Mouse (Mus musculus): ENCODE results near the gene Spint3.
"Not testable (repeated sequence)": the region's sequence is repeated elsewhere in the genome, so short reads cannot be mapped to it uniquely, and the experiment has no call there.

Spint3 gene

DNA sequence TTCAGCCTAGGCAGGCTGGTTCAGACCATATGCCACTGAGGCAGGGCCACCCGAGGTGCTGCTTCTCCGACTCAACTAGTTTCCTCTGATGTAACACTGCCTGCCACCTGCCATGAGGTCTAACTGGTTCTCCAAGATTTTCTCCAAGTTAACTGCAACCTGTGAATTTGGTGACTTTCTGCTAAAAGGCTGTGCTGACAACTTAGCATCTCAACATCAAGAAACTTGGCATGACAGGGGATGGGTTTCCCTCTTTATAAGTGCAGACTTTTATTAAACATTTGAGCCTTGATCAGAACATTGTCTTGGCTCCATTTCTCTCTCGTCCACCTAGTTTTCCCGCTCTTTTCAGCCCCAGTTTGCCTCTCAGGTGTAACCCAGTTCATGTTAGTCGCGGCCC, at the start of gene Spint3:
Gene Spint3 (minus strand): TSS at position 101 of the 400 bp plus-strand sequence.
- not testable (repeated sequence) for DNase-seq (ENCODE audit: low read depth, low spot score)

DNA sequence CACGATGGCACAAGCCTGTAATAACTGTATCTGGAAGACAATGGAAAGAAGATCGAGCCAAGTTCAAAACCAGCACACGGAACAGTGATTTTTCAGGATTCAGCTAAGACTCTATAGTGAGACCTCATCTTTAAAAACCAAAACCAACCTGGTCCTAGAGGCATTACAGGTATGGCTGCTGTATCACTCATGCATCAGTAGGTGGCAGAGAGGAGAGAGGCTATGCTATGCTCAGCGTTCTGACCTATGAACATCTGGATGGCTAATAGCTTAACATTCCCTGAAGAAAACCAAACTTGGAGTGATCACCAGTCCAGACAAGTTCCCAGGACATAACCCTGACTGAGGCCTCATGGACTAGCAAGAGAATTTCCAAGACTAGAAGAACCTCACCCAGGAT, 48.5 kb upstream of the Spint3 start:
- no peak for DNase-seq (ENCODE audit: low read depth, low spot score)

DNA sequence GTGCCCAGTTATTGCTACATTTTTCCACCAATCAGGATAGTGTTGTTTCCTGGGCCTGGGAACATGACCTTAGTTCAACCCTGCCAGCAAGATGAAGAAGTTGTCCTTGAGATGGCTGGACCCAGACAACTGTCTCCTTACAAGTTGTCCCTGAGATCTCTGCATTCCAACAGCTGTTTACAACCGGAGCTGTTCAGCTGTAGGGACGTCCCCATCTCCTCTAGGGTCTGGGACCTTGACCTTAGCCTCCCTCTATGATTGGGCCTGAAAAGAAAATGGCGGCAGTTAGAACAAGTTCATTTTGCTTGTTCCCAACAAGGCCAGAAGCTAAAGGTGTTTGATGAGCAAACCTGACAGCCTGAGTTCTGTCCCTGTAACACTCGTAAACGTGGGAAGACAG, 45.8 kb upstream of the Spint3 start:
- DNase-seq (ENCODE audit: low read depth, low spot score), result no peak

DNA sequence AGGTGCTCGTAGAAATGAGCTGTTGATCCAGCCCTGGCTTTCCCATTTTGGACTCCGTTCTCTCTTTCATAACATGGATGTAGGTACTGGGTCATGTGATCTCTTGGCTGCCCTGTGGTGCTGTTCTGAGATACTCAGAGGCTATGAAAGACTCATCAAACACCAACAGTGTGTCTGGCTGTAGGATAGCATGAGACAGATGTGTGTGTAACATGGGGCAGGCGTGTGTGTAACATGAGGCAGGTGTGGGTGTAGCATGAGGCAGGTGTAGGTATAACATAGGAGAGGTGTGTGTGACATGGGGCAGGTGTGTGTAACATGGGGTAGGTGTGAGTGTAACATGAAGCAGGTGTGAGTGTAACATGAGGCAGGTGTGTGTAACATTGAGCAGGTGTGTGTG, 42.1 kb upstream of the Spint3 start:
- DNase-seq (ENCODE audit: low read depth, low spot score), result no peak

DNA sequence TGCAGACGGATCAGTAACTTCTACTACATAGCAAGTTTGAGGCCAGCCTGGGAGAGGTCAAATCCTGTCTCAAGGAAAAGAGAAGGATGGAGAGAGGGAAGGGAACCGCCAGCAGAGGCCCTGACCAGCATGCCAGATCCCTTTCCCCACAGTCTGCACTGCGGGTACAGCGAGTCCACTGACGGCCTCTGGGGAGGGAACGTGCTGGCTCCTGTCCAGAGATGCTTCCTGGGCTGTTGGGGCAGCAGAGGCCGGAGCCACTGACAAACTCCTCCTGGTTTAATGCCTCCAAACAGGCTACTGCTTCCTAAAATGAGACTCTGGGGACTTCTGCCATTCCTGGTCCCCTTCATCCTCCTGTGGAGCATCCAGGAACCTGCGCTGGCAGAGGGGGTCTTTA, 40.2 kb upstream of the Spint3 start, which contains the start of the genes Wfdc6b and Wfdc8:
Gene Wfdc6b (plus strand): TSS at position 52 of the 400 bp plus-strand sequence.
Gene Wfdc8 (minus strand): TSS at position 156 of the 400 bp plus-strand sequence.
- DNase-seq (ENCODE audit: low read depth, low spot score), result not testable (repeated sequence)

DNA sequence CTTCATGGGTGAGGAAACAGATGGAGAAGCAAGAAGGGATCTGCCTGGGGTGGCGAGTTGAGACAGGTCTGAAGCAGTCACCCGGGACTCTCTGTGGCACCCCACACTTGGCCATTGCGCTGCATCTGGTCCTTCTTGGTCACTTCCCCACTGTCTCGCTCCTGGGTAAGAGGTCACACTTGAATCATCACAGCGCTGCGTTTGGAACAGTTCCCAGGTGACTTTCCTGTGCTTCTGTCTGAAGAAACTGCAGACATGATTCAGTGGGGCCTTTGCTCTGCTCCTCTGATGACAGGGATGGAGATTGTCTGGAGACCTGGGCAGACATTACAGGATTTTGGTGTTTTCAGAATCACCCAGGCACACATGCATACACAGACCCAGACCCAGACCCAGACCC, 35.5 kb upstream of the Spint3 start:
- DNase-seq (ENCODE audit: low read depth, low spot score), result peak; percentile 72

DNA sequence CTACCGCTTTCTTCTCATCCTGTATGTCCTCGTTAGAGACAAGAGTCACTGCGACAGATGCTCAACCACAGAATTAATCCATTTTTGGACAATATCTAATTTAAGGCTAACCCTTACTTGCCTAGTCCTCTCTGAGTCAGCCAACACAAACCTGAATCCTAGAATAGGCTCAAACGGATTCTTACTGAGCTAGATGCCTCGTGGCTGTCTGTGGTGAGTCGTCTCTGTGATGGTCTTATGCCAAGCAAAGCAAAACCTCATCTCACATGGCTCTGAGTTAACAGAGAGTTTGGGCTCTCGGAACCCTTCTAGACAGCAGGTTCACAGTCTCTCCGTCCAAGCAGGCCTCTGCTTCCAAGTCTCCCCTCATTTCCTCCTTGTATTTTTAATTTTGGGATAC, 31.2 kb upstream of the Spint3 start:
- DNase-seq (ENCODE audit: low read depth, low spot score), result peak; percentile 83

DNA sequence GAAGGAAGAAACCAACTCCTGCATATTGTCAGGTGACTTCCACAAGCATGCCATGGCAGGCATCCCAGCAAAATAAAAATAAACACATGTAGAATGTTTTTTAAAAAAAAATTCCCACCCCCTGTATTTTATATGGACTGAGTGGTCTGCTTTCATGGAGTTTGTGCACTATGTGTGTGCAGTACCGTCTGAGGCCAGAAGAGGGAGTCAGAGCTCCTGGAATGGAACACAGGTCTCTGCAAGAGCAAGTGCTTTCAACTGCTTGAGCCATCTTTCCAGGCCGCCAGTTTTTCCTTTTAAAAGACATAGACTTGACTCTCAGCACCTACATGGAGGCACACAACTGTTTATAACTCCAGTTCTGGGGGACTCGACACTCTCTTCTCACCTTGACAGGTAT, 30.2 kb upstream of the Spint3 start:
- no peak for DNase-seq (ENCODE audit: low read depth, low spot score)

DNA sequence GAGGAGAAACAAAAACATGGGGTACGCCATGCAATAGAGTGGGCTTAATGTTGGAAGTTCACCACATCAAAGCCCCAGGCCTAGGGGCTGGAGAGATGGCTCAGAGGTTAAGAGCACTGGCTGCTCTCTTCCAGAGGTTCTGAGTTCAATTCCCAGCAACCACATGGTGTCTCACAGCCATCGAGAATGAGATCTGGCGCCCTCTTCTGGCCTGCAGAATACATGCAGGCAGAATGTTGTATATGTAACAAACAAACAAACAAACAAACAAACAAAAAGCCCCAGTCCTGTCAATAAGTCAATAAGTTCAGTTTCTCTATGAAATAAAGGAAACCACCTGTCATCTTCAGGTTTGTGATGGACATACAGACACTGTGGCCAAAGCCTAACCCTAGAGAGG, 26.9 kb upstream of the Spint3 start:
- no peak for DNase-seq (ENCODE audit: low read depth, low spot score)

DNA sequence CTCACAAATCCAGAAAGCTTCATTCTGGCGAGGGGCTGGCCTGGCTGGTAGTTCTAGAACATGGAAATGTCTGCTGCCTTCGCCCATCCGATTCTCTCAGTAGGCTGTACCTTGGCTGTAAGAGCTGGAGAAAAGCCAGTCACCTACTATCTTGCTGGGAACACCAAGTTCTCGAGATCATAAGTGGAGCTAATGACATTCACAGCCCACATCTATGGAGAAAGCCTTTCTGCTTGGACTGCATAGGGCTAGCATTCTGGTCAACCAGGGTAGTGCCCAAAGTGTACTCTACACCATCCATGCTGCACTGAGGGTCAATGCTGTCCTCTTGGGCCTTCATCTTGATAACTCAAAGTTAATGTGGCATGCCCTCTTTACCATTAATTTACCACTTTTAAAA, 20.2 kb upstream of the Spint3 start, which contains the start of gene Eppin:
Gene Eppin (minus strand): TSS at position 101 of the 400 bp plus-strand sequence.
- no peak for DNase-seq (ENCODE audit: low read depth, low spot score)

DNA sequence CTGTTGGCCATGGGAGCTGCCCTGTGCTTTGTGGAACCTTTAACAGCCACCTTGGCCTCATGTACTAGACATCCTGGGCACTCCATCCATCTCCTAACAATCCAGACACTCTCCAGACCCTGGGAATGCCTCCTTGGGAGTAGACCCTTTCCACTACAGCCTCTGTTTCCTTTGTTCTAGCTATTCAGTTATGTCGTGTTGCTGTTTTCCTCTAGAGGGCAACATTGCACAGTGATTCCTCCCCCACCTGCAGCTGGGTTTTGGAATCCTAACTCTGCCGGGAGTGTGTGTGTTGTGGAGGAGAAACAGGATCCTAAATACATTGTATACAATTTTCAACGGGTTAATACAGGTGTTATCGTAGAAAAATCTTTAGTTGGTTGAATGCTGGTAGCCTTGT, 18.8 kb upstream of the Spint3 start:
- DNase-seq (ENCODE audit: low read depth, low spot score), result peak; percentile 80

DNA sequence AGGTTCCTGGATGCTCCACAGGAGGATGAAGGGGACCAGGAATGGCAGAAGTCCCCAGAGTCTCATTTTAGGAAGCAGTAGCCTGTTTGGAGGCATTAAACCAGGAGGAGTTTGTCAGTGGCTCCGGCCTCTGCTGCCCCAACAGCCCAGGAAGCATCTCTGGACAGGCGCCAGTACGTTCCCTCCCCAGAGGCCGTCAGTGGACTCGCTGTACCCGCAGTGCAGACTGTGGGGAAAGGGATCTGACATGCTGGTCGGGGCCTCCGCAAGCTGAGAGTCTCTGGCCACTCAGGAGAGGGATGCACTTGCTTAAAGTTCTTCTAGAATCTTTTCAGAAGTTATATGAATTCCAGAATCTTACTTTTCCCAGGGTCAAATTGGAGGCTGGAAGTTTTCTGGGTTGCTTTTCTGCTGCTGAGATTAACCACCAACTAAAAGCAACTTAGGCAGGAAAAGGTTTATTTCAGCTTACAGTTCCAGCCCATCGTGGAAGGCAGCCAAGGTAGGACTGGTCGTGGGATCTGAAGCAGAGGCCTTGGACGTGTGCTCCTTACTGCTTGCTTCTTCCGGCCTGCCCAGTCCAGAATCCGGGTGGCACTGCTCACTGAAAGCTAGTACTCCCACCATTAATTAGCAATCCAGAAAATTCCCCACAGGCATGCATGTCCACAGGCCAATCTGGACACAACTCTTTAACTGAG, 11.9 kb upstream of the Spint3 start, which contains the start of gene Wfdc6a:
Gene Wfdc6a (minus strand): TSS at position 423 of the 701 bp plus-strand sequence.
- DNase-seq (ENCODE audit: low read depth, low spot score), result not testable (repeated sequence)

DNA sequence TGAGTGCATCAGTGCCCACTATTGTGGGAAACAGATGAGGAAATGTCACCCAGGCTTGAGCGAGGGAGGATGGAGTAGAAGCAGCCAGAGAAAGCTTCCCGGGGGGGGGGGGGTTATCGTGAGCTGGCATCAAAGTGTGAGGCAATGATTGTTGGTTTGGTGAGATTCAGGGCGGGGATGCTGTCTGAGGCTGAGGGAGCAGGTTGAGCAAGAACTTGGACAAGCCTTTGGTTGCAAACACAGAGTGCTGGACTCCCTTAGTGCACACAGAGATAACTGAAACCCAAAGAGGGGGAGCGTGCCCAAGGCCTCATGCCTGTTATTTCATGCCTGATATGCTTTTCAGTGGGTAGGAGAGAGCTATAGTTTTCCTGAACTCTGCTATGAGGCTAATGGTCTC, 5.8 kb downstream of the Spint3 start:
- no peak for DNase-seq (ENCODE audit: low read depth, low spot score)

DNA sequence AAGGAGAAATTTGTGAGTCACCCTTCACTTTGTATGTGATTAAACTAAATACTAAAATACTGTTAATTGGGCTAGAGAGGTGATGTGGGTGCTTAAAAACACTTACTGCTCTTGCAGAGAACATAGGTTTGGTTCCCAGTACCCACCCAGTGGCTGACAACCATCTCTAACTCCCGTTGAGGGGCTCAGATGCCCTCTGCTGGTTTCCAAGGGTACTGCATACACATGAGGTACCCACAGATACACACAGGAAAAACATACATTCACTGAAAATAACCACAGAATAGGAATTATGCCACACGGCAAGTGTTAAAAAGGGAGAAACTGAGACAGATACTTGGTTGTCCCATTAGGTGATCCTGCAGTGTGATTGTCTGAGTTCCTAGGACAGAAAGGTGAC, 6.3 kb downstream of the Spint3 start:
- DNase-seq (ENCODE audit: low read depth, low spot score), result peak; percentile 19

DNA sequence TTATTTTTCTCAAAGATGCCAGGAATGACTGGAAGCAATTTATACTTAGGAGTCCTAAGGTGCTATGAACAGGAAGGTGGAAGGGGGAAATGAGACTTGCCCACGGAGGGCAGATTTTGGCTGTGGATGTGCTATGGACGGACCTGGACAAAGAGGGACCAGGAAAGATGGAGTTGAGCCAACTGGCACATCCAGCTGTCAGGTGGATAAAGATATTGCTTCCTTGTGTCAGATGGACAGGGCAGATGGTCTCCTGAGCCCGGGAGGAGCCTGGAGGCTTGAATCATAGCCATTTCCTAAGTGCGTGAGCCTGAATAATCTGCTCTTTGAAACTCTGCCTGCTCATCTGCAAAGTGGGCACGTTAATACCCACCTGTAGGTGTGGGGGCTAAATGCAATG, 8.9 kb downstream of the Spint3 start:
- DNase-seq (ENCODE audit: low read depth, low spot score), result no peak

DNA sequence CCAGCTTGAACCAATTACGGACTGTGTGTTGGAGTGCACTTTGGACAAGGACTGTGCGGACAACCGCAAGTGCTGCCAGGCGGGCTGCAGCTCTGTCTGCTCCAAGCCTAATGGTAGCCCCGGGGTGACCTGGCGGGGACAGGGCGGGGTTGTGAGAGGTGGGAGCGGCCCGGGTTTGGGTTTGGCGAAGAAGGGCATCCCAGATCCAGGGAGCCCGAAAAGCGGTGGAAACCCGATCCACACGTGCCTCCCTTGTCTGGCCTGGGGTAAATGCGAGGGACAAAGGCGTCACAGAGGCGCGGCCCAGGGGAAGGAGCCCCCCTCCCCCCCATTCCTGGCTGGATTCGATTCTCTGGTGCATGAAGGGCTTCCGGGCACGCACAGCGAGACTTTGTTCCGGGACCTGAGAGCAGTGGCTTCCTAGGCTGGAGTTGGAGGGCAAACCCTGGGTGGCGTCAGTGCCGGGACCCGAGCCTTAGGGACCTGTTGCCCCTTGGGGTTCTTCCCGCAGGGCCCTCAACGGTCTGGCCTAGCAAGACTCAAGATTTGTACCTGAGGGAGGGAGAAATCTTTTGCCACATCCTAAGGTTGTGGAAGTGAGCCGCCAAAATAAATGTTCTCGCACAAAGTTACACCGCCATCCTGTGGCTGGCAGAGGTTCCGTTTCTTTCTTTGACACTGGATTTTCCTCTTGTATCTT, 9.8 kb downstream of the Spint3 start:
- peak; percentile 64 for DNase-seq (ENCODE audit: low read depth, low spot score)

DNA sequence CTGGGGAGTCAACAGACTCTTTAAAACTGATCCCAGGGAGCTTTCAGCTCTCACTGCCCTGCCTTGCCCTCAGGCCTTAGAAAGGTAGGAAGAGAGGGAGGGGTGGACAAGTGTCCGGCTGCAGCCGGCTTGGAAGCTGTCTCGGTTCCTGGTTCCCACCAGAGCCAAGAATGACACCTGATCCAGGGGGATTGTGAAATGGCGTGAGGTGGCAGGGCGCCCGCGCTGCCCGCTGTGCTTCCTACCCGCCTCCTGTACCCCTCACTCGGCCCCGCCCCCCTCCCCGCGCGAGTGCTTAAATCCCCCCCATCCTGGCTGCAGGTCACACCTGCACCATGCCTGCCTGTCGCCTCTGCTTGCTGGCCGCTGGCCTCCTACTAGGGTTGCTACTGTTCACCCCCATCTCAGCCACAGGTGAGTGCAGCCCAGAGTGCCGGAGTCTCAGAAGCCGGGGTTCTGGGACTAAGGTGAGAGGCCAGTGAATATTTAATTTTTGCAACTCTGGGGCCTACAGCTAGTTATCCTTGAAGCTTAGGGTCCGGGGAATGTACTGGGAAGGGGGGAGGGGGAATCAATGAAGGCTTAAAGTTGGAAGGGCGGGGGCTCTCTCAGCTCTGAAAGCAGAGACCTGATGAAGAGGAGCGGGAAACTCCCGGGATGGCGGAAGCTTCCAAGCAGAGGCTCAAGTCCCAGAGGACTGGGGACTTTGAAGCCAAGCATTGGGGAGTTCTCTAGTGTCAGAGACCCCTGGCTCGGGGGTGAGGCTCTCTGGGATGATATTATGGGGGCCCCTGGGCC, 10.7 kb downstream of the Spint3 start, which contains the start of gene Wfdc2:
Gene Wfdc2 (plus strand): TSS at position 23 of the 798 bp plus-strand sequence.
- DNase-seq (ENCODE audit: low read depth, low spot score), result no peak

DNA sequence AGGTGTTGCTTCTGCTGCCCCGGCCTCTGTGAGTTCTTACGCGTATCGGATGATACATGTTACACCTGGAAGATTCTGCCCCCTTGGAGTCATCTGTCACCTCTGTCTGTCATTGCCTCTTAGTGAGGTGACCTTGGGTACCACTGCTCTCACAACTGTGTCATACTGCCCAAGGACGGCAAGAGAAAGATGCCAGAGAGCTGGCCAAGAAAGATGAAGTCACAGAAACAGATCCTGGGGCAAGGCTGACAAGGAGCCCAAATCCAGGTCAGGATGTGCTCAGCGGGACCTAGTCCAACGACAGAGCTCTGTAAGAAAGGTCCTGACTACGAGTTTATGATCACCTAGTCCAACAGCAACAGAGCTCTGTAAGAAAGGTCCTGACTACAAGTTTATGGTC, 13.2 kb downstream of the Spint3 start:
- no peak for DNase-seq (ENCODE audit: low read depth, low spot score)

DNA sequence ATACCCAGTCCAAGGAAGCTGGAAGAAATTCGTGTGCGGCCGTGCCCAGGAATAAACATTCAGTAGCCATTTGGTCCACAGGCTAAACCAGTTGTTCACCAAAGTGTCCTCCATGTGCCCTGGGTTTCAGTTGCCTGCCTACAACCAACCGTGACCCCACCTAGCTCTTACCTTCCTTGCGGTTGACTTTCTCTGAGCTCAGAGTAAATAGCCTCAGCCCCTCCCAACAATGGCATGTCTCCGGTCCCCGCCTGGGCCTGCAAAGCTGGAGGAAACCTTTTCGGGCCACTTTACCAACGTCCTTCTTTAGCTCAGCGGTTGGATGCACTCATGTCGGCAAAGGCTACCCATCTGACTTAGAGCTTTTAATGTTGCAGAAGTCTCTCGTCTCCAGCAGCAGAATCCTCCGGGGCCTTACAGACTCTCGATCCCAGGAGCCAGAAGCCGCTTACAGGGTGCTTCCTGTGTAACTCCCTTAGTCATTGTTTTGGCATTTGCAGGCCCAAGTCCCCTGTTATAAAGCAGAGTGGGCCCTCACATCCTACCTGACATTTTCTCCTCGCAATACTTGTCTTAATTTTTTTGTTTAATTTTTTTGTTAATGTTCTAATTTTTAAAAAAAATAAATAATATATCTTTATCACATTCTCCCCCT, 14.1 kb downstream of the Spint3 start:
- peak; percentile 25 for DNase-seq (ENCODE audit: low read depth, low spot score)

DNA sequence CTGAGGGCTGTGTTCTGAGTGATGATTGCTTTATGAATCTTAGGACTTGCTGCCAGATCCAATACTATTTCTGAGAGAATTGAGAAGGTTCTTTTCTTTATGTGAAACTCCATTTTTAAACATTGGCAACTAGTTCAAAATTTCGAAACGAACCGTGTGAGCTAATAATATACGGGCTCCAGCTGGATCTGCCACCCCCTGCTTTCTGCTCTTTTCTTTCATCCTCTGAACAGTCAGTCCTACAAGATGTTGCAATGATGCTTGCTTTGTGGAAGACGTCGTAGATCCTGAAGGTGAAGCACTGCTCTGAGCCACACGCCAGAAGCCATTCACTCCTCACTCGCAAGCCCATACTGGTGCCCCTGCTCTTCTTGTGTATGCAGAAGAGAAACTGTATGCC, 14.8 kb downstream of the Spint3 start:
- no peak for DNase-seq (ENCODE audit: low read depth, low spot score)

DNA sequence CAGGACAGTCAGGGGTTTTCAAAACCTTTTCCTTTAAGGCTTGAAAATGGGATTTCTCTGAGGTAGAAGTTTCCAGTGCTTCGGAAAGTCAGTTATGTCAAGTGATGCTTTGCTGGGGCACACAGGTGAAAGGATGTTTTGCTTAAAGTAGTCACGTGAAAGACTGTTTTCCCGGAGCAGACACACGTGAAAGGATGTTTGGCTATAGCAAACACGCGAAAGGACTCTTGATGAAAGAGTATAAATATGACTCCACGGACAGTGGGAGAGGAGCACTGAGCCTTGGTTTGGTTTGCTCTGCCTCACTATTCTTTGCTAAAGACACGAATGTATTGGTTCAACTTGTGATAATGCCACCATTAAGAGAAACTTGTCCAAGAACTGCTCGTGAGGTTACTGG, 21.8 kb downstream of the Spint3 start:
- DNase-seq (ENCODE audit: low read depth, low spot score), result no peak

DNA sequence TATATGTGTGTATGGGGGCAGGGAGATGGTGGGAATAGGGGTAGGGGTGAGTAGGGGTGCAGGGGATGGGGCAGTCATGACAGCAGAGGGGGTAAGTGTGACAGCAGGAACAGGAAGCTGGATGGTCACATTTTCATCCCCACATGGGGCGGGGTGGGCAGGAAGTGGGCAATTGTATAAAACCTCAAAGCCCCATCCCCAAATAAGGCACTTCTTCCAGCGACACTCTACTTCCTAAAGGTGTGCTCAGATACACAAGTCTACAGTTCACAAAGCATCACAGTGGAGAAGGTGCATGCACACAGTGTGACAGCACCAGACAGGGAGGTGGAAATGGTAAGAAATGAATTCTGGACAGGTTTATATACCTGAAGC, 22.4 kb downstream of the Spint3 start:
- DNase-seq (ENCODE audit: low read depth, low spot score), result no peak

Measured in 3T3-L1 (cell line).